Mouse (Mus musculus): ENCODE data around the gene Bcl2l10.
"Not testable (repeated sequence)": the region's sequence is repeated elsewhere in the genome, so short reads cannot be mapped to it uniquely, and the experiment has no call there.

Bcl2l10 gene

DNA sequence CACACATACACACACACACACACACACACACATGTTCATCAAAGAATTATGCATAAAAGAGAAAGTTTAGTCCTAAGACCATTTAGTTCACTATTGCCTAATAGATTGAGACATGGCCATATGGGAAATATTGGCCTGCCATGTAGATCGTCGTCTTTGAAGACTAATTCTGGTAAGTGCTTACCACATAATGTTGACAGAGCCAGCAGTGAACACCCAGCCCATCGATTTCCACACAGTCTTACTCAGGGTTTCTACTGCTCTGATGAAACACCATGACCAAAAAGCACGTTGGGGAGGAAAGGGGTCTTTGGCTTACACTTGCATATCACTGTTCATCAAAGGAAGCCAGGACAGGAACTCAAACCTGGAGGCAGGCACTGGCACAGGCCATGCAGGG, 5.1 kb upstream of the Bcl2l10 start:
- no peak for DNase-seq (ENCODE audit: low spot score)

- no peak for DNase-seq (ENCODE audit: low spot score)
These were observed 508 bp downstream of the Bcl2l10 start for GRCm38 (mm10) chr9:75348066-75348465.

GRCm38 (mm10) chr9:75348641-75349040, 1.1 kb downstream of the Bcl2l10 start:
- DNase-seq (ENCODE audit: low spot score), result no peak

DNA sequence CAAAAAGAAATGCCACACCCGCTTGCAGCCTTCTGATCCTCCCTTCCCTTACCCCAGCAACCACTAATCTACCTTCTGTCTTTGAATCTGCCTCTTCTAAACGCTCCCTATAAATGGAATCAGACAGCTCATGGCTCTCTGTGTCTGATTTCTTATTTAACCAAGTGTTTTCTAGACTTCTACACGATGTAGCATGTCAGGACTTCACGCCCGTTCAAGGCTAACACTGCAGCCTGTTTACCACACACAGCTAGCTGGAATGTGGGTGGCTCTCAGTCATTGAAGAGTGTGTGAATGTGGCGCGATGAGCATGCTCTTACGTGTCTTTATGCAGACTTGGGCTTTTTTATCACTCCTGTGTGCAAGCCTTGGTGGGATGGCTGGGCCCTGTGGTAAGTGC, 5.5 kb downstream of the Bcl2l10 start:
- no peak for DNase-seq (ENCODE audit: low spot score)

DNA sequence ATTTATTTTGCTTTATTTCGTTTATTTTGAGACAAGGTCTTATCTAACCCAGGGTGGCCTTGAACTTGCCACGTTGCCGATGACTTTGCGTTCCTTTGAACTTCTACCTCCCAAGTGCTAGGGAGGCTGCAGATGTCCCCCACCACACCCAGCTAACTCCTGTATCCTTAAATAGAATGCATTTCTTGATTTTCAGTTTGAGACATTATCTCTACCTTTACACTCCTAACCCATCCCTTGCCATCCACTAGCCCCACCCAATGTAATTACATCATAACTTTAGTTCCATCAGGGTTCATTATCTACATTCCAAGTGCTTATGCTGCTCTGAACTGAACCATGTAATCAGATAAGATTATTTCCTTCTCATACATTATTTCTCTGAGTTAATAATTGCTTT, 8.2 kb downstream of the Bcl2l10 start:
- no peak for DNase-seq (ENCODE audit: low spot score)

DNA sequence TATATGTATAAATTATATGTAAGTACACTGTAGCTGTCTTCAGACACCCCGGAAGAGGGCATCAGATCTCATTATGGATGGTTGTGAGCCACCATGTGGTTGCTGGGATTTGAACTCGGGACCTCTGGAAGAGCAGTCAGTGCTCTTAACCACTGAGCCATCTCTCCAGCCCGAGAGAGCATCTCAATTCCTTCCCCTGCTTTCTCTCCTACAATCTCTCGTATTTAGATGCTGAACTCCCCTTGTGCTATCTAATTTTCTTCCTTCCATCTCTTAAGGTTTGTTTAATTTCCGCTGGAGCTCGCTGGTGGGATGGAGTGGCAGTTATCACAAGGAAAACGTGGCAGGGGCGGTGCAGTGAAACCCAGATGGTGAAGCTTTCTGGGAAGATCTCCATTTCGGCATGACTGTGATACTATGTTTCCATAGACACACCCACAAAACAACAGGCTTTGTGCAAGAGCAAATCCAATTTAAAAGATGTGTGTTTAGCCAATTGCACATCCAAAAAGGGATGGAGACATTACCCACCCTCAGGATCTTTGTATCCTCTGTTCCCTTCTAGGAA, 9.6 kb downstream of the Bcl2l10 start:
- no peak for DNase-seq (ENCODE audit: low spot score)

- no peak for DNase-seq (ENCODE audit: low spot score)
These were observed 14.1 kb downstream of the Bcl2l10 start for GRCm38 (mm10) chr9:75361699-75362098.

DNA sequence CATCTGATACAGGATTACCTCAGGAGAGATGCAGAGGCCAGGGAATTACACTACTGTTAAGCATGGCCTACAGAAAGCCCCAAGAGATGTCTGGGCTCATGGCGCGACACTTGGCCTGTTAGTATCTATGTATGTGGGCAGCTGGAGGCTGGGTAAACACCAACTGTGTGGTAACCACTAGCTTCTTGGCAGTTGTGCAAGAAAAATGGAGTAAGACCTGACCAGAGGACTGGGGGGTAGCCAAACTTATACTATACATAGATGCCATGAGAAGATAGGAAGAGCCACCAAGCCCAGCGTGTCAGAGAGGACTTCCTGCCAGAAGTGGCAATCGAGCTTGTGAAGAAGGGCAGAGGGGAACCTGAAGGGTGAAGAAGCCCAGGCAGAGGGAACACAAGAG, 14.6 kb downstream of the Bcl2l10 start:
- DNase-seq (ENCODE audit: low spot score), result no peak

- DNase-seq (ENCODE audit: low spot score), result no peak
These were observed 15.4 kb downstream of the Bcl2l10 start for GRCm38 (mm10) chr9:75363001-75363400.

DNA sequence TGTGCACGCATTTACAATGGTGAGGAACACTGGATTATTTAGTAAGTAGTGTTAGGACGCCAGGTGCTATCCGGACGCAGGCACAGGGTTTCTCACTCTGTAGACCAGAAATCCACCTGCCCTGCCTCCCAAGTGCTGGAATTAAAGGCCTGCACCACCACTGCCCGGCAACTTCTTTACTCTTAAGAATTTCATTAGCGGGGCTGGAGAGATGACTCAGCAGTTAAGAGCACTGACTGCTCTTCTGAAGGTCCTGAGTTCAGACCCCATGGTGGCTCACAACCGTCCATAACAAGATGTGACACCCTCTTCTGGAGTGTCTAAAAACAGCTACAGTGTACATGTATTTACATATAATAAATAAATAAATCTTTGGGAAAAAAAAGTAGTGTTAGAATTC, 16.1 kb downstream of the Bcl2l10 start:
- not testable (repeated sequence) for DNase-seq (ENCODE audit: low spot score)

- no peak for DNase-seq (ENCODE audit: low spot score)
These were observed 17.6 kb downstream of the Bcl2l10 start for GRCm38 (mm10) chr9:75365195-75365594.

DNA sequence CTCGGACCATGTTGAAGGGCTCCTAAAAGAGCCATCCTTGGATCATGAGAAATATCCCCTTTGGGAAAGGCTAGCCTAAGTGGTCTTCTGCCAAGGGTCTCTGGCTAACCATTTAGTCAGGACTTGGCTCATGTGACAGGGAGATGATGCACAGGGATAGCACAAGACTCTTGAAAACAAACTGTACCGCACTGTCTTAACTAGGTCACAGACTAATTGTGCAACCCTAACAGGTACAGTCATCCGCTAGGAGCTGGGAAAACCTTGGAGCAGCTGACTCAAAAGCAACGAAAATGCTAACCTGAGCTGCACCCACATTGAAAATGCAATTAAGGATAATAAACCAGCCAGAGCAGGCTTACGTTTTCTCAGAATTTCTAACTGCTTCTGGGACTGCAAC, 18.6 kb downstream of the Bcl2l10 start:
- DNase-seq (ENCODE audit: low spot score), result no peak

GRCm38 (mm10) chr9:75368779-75369178, 21.2 kb downstream of the Bcl2l10 start:
- no peak for DNase-seq (ENCODE audit: low spot score)

DNA sequence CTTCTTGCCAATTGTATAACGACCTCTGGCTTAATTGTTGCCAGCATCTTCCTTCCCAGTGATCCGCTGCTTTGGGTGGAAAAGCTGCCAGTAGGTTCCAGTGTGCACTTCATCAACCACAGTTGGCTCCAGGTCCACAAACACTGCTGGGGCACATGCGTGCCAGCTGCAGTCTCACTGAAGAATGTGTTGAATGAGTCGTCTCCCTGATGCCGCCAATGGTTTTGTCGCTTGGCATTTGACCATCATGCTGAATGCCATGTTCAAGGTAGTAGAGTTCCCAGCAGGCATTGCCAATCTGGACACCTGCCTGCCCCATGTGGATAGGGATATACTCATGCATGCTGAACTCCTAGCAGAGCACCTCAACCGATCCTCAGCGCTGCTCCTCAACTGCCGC, 28.0 kb downstream of the Bcl2l10 start:
- no peak for DNase-seq (ENCODE audit: low spot score)

GRCm38 (mm10) chr9:75376428-75376827, 28.9 kb downstream of the Bcl2l10 start:
- no peak for DNase-seq (ENCODE audit: low spot score)

DNA sequence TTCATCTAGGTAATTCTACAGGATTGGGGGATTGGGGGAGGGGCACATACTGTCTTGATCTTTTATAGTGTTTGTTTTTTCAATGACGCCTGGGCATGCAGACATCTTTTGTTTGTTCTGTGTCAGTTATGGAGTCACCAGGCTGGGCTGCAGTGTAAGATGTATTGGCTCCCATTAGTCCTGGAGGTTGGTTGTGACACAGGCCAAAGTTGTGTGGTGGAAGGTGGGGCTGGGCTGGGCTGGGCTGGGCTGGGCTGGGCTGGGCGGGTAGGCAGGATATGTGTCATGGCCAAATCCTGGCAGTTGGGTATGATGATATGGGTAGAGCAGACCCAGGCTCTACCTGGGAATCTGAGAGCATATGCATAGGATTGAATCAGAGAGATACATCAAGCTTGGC, 31.2 kb downstream of the Bcl2l10 start:
- no peak for DNase-seq (ENCODE audit: low spot score)

GRCm38 (mm10) chr9:75382825-75383224, 35.3 kb downstream of the Bcl2l10 start:
- no peak for DNase-seq (ENCODE audit: low spot score)

DNA sequence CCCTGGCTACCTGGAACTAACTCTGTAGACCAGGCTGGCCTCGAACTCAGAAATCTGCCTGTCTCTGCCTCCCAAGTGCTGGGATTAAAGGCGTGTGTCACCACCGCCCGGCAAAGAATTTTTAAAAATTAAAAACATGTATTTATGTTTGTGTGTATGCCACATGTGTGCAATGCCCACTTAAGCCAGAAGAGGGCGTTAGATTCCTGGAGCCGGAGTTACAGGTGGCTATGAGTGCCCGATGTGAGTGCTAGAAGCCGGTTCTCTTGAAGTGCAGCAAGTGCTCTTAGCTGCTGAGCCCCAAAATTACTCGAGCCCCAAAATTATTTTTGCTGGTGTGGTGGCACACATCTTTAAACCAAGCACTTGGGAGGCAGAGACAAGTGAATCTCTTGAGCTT, 36.2 kb downstream of the Bcl2l10 start:
- DNase-seq (ENCODE audit: low spot score), result no peak

GRCm38 (mm10) chr9:75384337-75384962, 36.9 kb downstream of the Bcl2l10 start:
- DNase-seq (ENCODE audit: low spot score), result no peak

GRCm38 (mm10) chr9:75385218-75385974, 37.8 kb downstream of the Bcl2l10 start:
- no peak for DNase-seq (ENCODE audit: low spot score)

DNA sequence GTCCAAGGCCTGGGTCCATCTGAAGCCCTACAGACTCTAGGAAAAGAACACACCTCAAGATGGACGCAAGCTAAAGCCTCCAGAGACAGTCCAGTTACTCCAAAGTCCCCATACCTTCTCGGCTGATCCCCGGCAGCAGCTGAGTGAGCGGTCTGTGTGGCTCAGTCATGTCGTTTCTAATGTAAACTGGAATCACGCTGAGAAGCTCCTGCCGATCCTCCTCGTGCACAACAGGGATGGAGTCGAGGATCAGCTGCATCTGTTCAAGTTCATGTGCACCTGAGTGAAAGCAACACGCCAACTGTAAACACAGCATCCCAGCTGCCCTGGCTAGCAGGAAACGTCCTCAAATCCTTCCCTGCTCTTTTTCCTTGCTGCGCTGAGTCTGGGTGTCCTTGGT, 45.7 kb downstream of the Bcl2l10 start:
- no peak for DNase-seq (ENCODE audit: low spot score)

GRCm38 (mm10) chr9:75395971-75396370, 48.4 kb downstream of the Bcl2l10 start:
- DNase-seq (ENCODE audit: low spot score), result no peak

DNA sequence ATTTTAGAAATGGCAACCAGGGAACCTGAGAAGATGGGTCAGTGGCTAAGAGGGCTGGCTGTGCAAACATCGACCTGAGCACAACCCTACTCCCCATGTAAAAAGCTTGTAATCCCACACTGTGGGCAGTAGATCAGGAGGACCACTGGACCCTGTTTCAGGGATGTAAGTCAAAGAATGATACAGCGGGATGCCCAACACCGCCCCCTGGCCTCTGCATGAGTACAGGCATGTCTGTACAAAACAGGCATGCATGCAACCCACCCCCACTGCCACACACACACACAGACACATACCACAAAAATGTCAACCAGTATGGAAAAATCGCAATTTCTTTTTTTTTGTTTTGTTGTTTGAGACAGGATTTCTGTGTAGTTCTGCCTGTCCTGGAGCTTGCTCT, 51.5 kb downstream of the Bcl2l10 start:
- no peak for DNase-seq (ENCODE audit: low spot score)

- no peak for DNase-seq (ENCODE audit: low spot score)
These were observed 53.1 kb downstream of the Bcl2l10 start for GRCm38 (mm10) chr9:75400639-75401038.
